Mouse (Mus musculus): ENCODE data around the gene Fasl.

Fasl gene

GRCm38 (mm10) chr1:161788339-161788738 lies at the start of gene Fasl:
TSS of gene Fasl (minus strand) at chr1:161788495.
- no peak for DNase-seq

- no peak for DNase-seq
Measured at GRCm38 (mm10) chr1:161826677-161827076, 38.4 kb upstream of the Fasl start.

- no peak for DNase-seq
Measured at GRCm38 (mm10) chr1:161809428-161809827, 21.1 kb upstream of the Fasl start.

- DNase-seq, result no peak
Measured at GRCm38 (mm10) chr1:161808980-161809379, 20.7 kb upstream of the Fasl start.

- no peak for DNase-seq
Measured at GRCm38 (mm10) chr1:161804541-161804971, 16.3 kb upstream of the Fasl start.

- no peak for DNase-seq
Measured at GRCm38 (mm10) chr1:161801321-161801720, 13.0 kb upstream of the Fasl start.

- no peak for DNase-seq
Measured at GRCm38 (mm10) chr1:161800256-161800655, 12.0 kb upstream of the Fasl start.

- peak; percentile 43 for DNase-seq
Measured at GRCm38 (mm10) chr1:161799791-161800190, 11.5 kb upstream of the Fasl start.

GRCm38 (mm10) chr1:161798866-161799265 lies 10.6 kb upstream of the Fasl start:
- no peak for DNase-seq

GRCm38 (mm10) chr1:161794447-161795211 lies 6.3 kb upstream of the Fasl start:
- DNase-seq, result no peak

GRCm38 (mm10) chr1:161793321-161793720 lies 5.0 kb upstream of the Fasl start:
- no peak for DNase-seq

- DNase-seq, result peak; percentile 73
Measured at GRCm38 (mm10) chr1:161792687-161792969, 4.3 kb upstream of the Fasl start.

GRCm38 (mm10) chr1:161791854-161792686 lies 3.8 kb upstream of the Fasl start:
- peak; percentile 39 for DNase-seq

- DNase-seq, result no peak
Measured at GRCm38 (mm10) chr1:161782725-161783124, 5.6 kb downstream of the Fasl start.

GRCm38 (mm10) chr1:161781594-161781993 lies 6.7 kb downstream of the Fasl start:
- no peak for DNase-seq

GRCm38 (mm10) chr1:161779057-161779456 lies 9.2 kb downstream of the Fasl start:
- no peak for DNase-seq

- no peak for DNase-seq
Measured at GRCm38 (mm10) chr1:161775151-161775550, 13.1 kb downstream of the Fasl start.

GRCm38 (mm10) chr1:161771293-161771692 lies 17.0 kb downstream of the Fasl start:
- peak; percentile 41 for DNase-seq

GRCm38 (mm10) chr1:161769329-161769728 lies 19.0 kb downstream of the Fasl start:
- no peak for DNase-seq

- peak; percentile 34 for DNase-seq
Measured at GRCm38 (mm10) chr1:161767101-161767524, 21.2 kb downstream of the Fasl start.

GRCm38 (mm10) chr1:161766656-161767055 lies 21.6 kb downstream of the Fasl start:
- peak; percentile 86 for DNase-seq

- DNase-seq, result no peak
Measured at GRCm38 (mm10) chr1:161765932-161766331, 22.4 kb downstream of the Fasl start.

GRCm38 (mm10) chr1:161764964-161765363 lies 23.3 kb downstream of the Fasl start:
- no peak for DNase-seq

GRCm38 (mm10) chr1:161761556-161761955 lies 26.7 kb downstream of the Fasl start:
- DNase-seq, result no peak

Data from liver (tissue).